In genomic region chr3:138645320-138645719, GRCm38 (mm10) we compare ENCODE assay signal across 8 mouse cellular contexts.
A peak's percentile ranks its signal among the peaks of the same experiment; 100 is the strongest.
DNase-seq lines count a peak whose midpoint lies in the region; ATAC-seq and TF ChIP-seq lines count a peak whose summit lies in the region.

No protein-coding gene starts in this region.

- ATAC-seq in liver, embryonic 12.5 days, result no peak
- ATAC-seq in kidney, embryonic 16.5 days (ENCODE audit: low FRiP score, low TSS enrichment), result peak; percentile 17; the same call in 1 of the 2 replicates
- ATAC-seq in limb, embryonic 14.5 days (ENCODE audit: low FRiP score, low read depth), result peak; percentile 21; the same call in 1 of the 2 replicates
- ATAC-seq in neural tube, embryonic 14.5 days (ENCODE audit: low read depth), result 0 out of 2 replicates have a peak, but pooled peaks have one; percentile 7
- no peak for ATAC-seq in activated CD4-positive, CD25-positive, alpha-beta regulatory T cell, adult 4 months

- TF ChIP-seq POLR2A in limb, embryonic 14.5 days (IDR thresholded peaks at IDR 0.05; ENCODE audit: borderline replicate concordance, extremely low read depth, insufficient read depth, insufficient read length), result no peak

- peak overlapping the region; percentile 73; the same call in 1 of the 2 replicates for H3K4me2 ChIP-seq in liver, embryonic 12.5 days
- no peak overlapping the region for H3K4me2 ChIP-seq in kidney, embryonic 16.5 days (replicated peaks; ENCODE audit: low read depth, low read length)
- 0 out of 2 replicates have a peak overlapping the region, but pooled peaks have one; percentile 52 for H3K4me2 ChIP-seq in limb, embryonic 14.5 days (replicated peaks; ENCODE audit: low read depth, low read length, severe bottlenecking)
- H3K4me2 ChIP-seq in neural tube, embryonic 14.5 days (ENCODE audit: low read depth, low read length), result no peak overlapping the region

- intact Hi-C loops in gastrocnemius, postnatal 14 days (cut with DNase I; ENCODE audit: low total_unique reads), result loop anchor here (10.0 kb wide), 1 partner anchor 549 kb away; no protein-coding TSS in a partner anchor

- H3K27me3 ChIP-seq in liver, embryonic 12.5 days (replicated peaks), result no peaks in the 10 kb centered on the region; the same call in 1 of the 2 replicates
- no peaks in the 10 kb centered on the region for H3K27me3 ChIP-seq in kidney, embryonic 16.5 days (ENCODE audit: insufficient read depth, low read length)
- H3K27me3 ChIP-seq in limb, embryonic 14.5 days (ENCODE audit: control insufficient read depth, insufficient read depth, low read length), result no peaks in the 10 kb centered on the region
- no peaks in the 10 kb centered on the region for H3K27me3 ChIP-seq in neural tube, embryonic 14.5 days (ENCODE audit: control insufficient read depth, insufficient read depth, low read length)

- no peak overlapping the region for H3K9ac ChIP-seq in liver, embryonic 12.5 days
- H3K9ac ChIP-seq in kidney, embryonic 16.5 days (replicated peaks; ENCODE audit: low read length), result no peak overlapping the region
- no peak overlapping the region for H3K9ac ChIP-seq in limb, embryonic 14.5 days (ENCODE audit: low read depth, low read length, severe bottlenecking)
- no peak overlapping the region for H3K9ac ChIP-seq in neural tube, embryonic 14.5 days (replicated peaks; ENCODE audit: low read depth, low read length)

- H3K9me3 ChIP-seq in liver, embryonic 12.5 days (replicated peaks), result no peaks in the 10 kb centered on the region
- peaks cover 4% of the 10 kb centered on the region; the same call in 1 of the 2 replicates for H3K9me3 ChIP-seq in kidney, embryonic 16.5 days (ENCODE audit: low read length)
- no peaks in the 10 kb centered on the region for H3K9me3 ChIP-seq in limb, embryonic 14.5 days (ENCODE audit: control insufficient read depth, low read length)
- H3K9me3 ChIP-seq in neural tube, embryonic 14.5 days (ENCODE audit: control insufficient read depth, low read length), result no peaks in the 10 kb centered on the region

- no peak for DNase-seq in liver
- peak; percentile 31 to 53 for DNase-seq in cerebellum, postnatal 25 days
- peak; percentile 64 for DNase-seq in gastrocnemius, postnatal 14 days
- peak; percentile 75 for DNase-seq in limb, embryonic 14.5 days (ENCODE audit: low spot score)

- no peak overlapping the region for H3K27ac ChIP-seq in liver, embryonic 12.5 days
- H3K27ac ChIP-seq in kidney, embryonic 16.5 days (ENCODE audit: low read length), result no peak overlapping the region
- no peak overlapping the region for H3K27ac ChIP-seq in limb, embryonic 14.5 days (replicated peaks; ENCODE audit: low read depth, low read length)
- H3K27ac ChIP-seq in neural tube, embryonic 14.5 days (ENCODE audit: low read depth, low read length), result no peak overlapping the region

- no peak overlapping the region for H3K4me3 ChIP-seq in liver, embryonic 12.5 days
- H3K4me3 ChIP-seq in kidney, embryonic 16.5 days (ENCODE audit: low read length), result no peak overlapping the region
- no peak overlapping the region for H3K4me3 ChIP-seq in limb, embryonic 14.5 days (replicated peaks; ENCODE audit: low read length)
- H3K4me3 ChIP-seq in neural tube, embryonic 14.5 days (ENCODE audit: low read depth, low read length), result no peak overlapping the region

- peaks cover 18% of the 10 kb centered on the region for H3K4me1 ChIP-seq in liver, embryonic 12.5 days
- peaks cover 15% of the 10 kb centered on the region for H3K4me1 ChIP-seq in kidney, embryonic 16.5 days (ENCODE audit: insufficient read depth, low read length)
- peaks cover 16% of the 10 kb centered on the region for H3K4me1 ChIP-seq in limb, embryonic 14.5 days (ENCODE audit: control insufficient read depth, insufficient read depth, low read length)
- H3K4me1 ChIP-seq in neural tube, embryonic 14.5 days (ENCODE audit: control insufficient read depth, insufficient read depth, low read length), result peaks cover 11% of the 10 kb centered on the region

- no peaks in the 10 kb centered on the region for H3K36me3 ChIP-seq in liver, embryonic 12.5 days
- H3K36me3 ChIP-seq in kidney, embryonic 16.5 days (ENCODE audit: insufficient read depth, low read length), result no peaks in the 10 kb centered on the region
- no peaks in the 10 kb centered on the region for H3K36me3 ChIP-seq in limb, embryonic 14.5 days (ENCODE audit: control insufficient read depth, insufficient read depth, low read length)
- H3K36me3 ChIP-seq in neural tube, embryonic 14.5 days (ENCODE audit: control insufficient read depth, insufficient read depth, low read length), result no peaks in the 10 kb centered on the region

- WGBS in liver, embryonic 12.5 days (ENCODE audit: insufficient replicate concordance), result 45% methylated on average over 3 of the region's 3 CpGs
- WGBS in kidney, embryonic 16.5 days, result 11% methylated on average over 3 of the region's 3 CpGs
- 15% methylated on average over 3 of the region's 3 CpGs for WGBS in limb, embryonic 14.5 days
- 14% methylated on average over 3 of the region's 3 CpGs for WGBS in neural tube, embryonic 14.5 days

Comparison
In these comparisons a context has a peak if more than half of its experiments do, and no peak if none do; other contexts are left out.
1. ATAC-seq: peak in kidney, embryonic 16.5 days (single experiment), limb, embryonic 14.5 days (single experiment) and neural tube, embryonic 14.5 days (single experiment); none in liver, embryonic 12.5 days (single experiment) and activated CD4-positive, CD25-positive, alpha-beta regulatory T cell, adult 4 months (single experiment).
2. H3K4me2 ChIP-seq: peak in liver, embryonic 12.5 days (single experiment) and limb, embryonic 14.5 days (single experiment); none in kidney, embryonic 16.5 days (single experiment) and neural tube, embryonic 14.5 days (single experiment).